Mouse (Mus musculus) kidney, embryonic 15.5 days (tissue): Measurements from ENCODE around the gene Krt24. TPM values are rescaled to one million over a fixed set of nuclear protein-coding genes. Genes with fewer than 3 reads are reported as not detected.

Experiments
- ATAC-seq: fragments of 200-750 bp; cut with Nextera tagmentation; replicated peaks from 2 replicates; pipeline ENCODE4 v1.8.0; 2017; ENCODE audit warnings: moderate TSS enrichment; ENCODE audit not compliant: low FRiP score
- H3K27ac ChIP-seq: fragments of 300-500 bp; sonication (generic); 2 replicates; pipeline ENCODE4 v1.5.1; 2015; ENCODE audit warnings: mild to moderate bottlenecking, inconsistent platforms
- H3K27me3 ChIP-seq: fragments of 300-500 bp; sonication (generic); 2 replicates; pipeline ENCODE4 v1.6.1; 2015; ENCODE audit warnings: inconsistent platforms
- H3K36me3 ChIP-seq: fragments of 300-500 bp; sonication (generic); 2 replicates; pipeline ENCODE4 v1.6.1; 2015; ENCODE audit warnings: inconsistent platforms
- H3K4me1 ChIP-seq: fragments of 300-500 bp; sonication (generic); 2 replicates; pipeline ENCODE4 v1.6.1; 2015; ENCODE audit warnings: inconsistent platforms
- H3K4me2 ChIP-seq: fragments of 300-500 bp; sonication (generic); 2 replicates; pipeline ENCODE4 v1.6.1; 2015; ENCODE audit warnings: moderate library complexity, mild to moderate bottlenecking, inconsistent platforms
- H3K4me3 ChIP-seq: fragments of 300-500 bp; sonication (generic); replicated peaks from 2 replicates; pipeline ENCODE4 v1.5.1; 2015; ENCODE audit warnings: mild to moderate bottlenecking, inconsistent platforms
- H3K9ac ChIP-seq: fragments of 300-500 bp; sonication (generic); 2 replicates; pipeline ENCODE4 v1.6.1; 2015; ENCODE audit warnings: mild to moderate bottlenecking, inconsistent platforms
- H3K9me3 ChIP-seq: fragments of 300-500 bp; sonication (generic); replicated peaks from 2 replicates; pipeline ENCODE4 v1.6.1; 2016; ENCODE audit warnings: inconsistent platforms
- WGBS: fragments of 180-500 bp; shearing (Covaris S2); methylation state at CpG from one replicate; pipeline ENCODE4 v1.1.7; 2015; ENCODE audit warnings: mixed read lengths; 5-methylcytosine and 5-hydroxymethylcytosine counted together
- polyA plus RNA-seq: library from polyadenylated mRNA; unstranded; fragments of >200 nt; fragmentation: Nextera tagmentation; extraction: Ambion mirVana; gene quantifications from 2 replicates; pipeline ENCODE4 v1.2.1, GENCODE M21; 2015

Gene Krt24
- polyA plus RNA-seq, 1 experiment from 2014 or later: not detected

DNA sequence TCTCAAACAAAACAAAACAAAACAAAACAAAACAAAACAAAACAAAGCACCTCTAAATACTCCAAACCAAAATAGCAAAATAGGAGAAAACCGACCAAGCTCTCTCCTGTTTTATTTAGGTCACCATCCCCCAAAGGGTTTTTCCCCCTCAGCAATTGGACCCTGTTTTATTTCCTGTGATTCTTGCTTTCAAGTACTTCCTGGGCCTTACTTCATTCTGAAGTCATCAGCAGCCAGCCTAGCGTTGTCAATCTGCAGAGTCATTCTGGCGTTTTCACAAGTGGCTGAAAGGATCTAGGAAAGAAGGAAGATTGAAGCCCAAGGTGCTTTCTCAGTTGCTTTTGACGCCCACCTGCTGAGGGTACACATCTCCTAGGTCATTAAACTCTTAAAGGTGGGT, 1.7 kb downstream of the Krt24 start:
- Histone ChIP-seq H3K9ac (no peak overlapping the region), H3K27ac (no peak overlapping the region), H3K27me3 (no peaks in the 10 kb centered on the region), H3K36me3 (no peaks in the 10 kb centered on the region), H3K4me2 (no peak overlapping the region), H3K4me3 (no peak overlapping the region), H3K9me3 (no peaks in the 10 kb centered on the region), H3K4me1 (no peaks in the 10 kb centered on the region)
- no peak for ATAC-seq
- 37% methylated on average over 4 of the region's 4 CpGs for WGBS

DNA sequence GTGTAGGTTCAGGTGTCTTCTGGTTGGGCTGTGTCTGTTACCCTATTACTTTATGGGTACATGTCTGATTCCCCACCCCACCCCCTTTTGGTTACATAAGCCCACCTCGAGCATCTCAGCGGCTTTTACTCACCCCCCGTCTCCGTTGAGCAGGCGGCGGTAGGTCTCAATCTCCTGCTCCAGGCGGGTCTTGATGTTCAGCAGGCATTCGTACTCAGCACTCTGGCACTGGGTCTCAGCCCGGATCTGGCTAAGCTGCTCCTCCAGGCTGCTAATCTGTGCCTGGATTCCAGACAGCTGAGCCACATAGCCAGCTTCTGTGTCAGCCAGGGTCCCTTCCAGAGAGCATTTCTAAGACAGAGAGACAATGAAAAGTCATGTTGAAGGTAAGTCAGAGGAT, 3.9 kb downstream of the Krt24 start:
- H3K36me3 ChIP-seq: no peaks in the 10 kb centered on the region
- ATAC-seq: no peak
- no peak overlapping the region for H3K4me3 ChIP-seq
- no peak overlapping the region for H3K4me2 ChIP-seq
- WGBS: 78% methylated on average over 9 of the region's 9 CpGs
- H3K27me3 ChIP-seq: no peaks in the 10 kb centered on the region
- H3K27ac ChIP-seq: no peak overlapping the region
- no peak overlapping the region for H3K9ac ChIP-seq
- H3K4me1 ChIP-seq: no peaks in the 10 kb centered on the region
- no peaks in the 10 kb centered on the region for H3K9me3 ChIP-seq

DNA sequence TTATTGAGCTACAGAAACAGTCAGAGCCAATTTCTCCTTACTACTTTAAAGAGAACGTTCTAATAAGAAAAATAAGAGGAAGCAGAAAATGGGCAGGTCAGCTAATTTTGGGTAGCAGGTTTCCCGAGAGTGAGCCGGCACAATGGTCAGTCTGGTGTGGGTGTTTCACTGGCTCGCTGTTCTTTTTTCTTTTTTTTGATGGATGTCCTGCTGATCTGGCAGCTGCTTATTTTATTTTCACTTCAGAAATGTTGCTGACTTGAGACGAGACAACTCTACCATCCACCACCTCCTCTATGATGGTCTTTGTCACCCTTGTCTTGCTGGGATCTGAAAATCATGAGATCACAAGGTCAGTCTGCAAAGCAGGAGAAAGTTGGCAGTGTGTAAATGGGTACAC, 5.1 kb downstream of the Krt24 start:
- 72% methylated on average over 5 of the region's 5 CpGs for WGBS
- H3K36me3 ChIP-seq: no peaks in the 10 kb centered on the region
- no peaks in the 10 kb centered on the region for H3K27me3 ChIP-seq
- no peak overlapping the region for H3K27ac ChIP-seq
- H3K9ac ChIP-seq: no peak overlapping the region
- H3K9me3 ChIP-seq: no peaks in the 10 kb centered on the region
- no peaks in the 10 kb centered on the region for H3K4me1 ChIP-seq
- no peak overlapping the region for H3K4me2 ChIP-seq
- ATAC-seq: no peak
- no peak overlapping the region for H3K4me3 ChIP-seq

DNA sequence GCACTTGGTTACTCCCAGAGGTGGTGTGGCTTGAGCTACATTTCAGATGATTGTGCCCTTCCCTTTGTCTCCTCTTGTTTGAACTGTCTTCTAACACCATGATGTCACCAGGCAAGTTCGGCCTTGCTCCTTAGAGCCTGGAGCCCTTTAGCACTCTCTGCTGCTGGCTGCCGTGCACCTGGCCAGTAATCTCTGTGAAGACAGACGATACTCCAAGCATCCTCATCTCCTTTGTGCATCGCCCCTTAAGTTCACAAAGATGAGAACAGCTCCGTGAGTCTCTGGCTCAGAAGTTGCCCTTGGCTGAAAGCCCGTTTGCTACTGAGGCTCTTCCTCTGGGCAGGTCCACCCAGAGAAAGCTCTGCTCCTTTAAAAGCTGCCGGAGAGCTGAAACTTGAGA, 8.3 kb downstream of the Krt24 start:
- no peak for ATAC-seq

DNA sequence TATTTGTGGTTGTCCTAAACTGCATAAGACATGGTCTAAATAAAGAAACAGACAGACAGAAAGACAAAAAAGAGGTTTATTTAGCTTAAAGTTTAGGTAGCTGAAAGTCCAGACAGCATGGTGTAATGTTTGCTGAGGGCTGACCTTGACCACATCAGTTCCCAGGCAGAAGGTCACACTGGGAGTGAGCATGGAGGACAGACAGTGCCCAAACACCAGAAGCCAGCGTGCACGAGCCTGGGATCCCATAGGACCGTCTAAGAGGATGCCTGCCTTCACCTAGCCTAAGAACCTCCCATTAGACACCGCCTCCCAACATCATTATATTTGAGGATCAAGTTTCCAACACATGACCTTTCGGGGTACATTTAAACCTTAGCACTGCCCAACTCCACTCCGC, 9.4 kb downstream of the Krt24 start:
- ATAC-seq: no peak
- Histone ChIP-seq H3K4me2 (no peak overlapping the region), H3K4me3 (no peak overlapping the region), H3K9ac (no peak overlapping the region), H3K9me3 (no peaks in the 10 kb centered on the region), H3K27ac (no peak overlapping the region), H3K36me3 (no peaks in the 10 kb centered on the region), H3K4me1 (no peaks in the 10 kb centered on the region), H3K27me3 (no peaks in the 10 kb centered on the region)
- 63% methylated on average over 6 of the region's 6 CpGs for WGBS

More for the DNA sequence above, 8.3 kb downstream of the Krt24 start:
- Histone ChIP-seq H3K36me3 (no peaks in the 10 kb centered on the region), H3K27me3 (no peaks in the 10 kb centered on the region), H3K4me2 (no peak overlapping the region), H3K9ac (no peak overlapping the region), H3K4me1 (no peaks in the 10 kb centered on the region), H3K4me3 (no peak overlapping the region), H3K27ac (no peak overlapping the region), H3K9me3 (no peaks in the 10 kb centered on the region)
- 39% methylated on average over 7 of the region's 7 CpGs for whole genome bisulfite sequencing

DNA sequence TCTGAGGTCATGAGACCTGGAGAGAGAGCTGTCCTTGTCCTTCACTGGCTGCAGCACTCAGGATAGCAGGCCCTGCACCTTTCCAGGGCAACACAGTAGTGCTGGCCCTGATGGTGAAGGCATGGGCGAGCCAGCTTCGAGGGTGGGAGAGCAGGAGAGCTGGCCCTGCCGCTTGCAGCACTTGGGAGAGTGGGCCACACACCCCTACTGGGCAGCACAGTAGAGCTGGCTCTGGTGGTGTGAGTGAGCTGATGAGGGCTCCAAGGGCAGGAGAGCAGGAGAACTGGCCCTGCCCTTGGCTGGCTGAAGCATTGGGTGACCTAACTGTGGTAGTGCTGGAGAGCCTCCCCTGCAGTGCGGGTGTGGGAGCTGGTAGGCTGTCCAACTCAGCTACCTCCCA, 12.3 kb downstream of the Krt24 start:
- Histone ChIP-seq H3K4me1 (no peaks in the 10 kb centered on the region), H3K36me3 (no peaks in the 10 kb centered on the region), H3K9me3 (no peaks in the 10 kb centered on the region), H3K27ac (no peak overlapping the region), H3K4me3 (no peak overlapping the region), H3K27me3 (no peaks in the 10 kb centered on the region), H3K9ac (no peak overlapping the region), H3K4me2 (no peak overlapping the region)
- ATAC-seq: no peak
- WGBS: 80% methylated on average over 4 of the region's 4 CpGs

DNA sequence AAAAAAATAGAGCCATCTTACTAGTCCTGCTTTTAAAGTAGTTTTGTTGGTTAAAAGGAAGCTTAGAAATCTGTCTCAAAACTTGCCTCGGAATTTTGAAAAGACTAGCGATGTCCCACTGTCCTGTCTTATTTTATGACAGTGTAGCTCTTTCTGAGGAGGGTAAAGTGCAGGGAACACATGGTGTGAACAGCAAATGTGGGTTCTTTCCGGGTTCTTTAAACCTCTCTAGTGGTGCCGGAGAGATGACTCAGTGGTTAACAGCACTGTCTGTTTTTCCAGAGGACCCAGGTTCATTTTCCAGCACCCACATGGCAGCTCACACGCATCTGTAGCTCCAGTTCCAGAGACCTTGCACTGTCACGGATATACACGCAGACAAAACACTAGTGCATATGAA, 15.9 kb downstream of the Krt24 start:
- Histone ChIP-seq H3K4me1 (no peaks in the 10 kb centered on the region), H3K36me3 (no peaks in the 10 kb centered on the region), H3K9me3 (no peaks in the 10 kb centered on the region), H3K9ac (no peak overlapping the region), H3K27ac (no peak overlapping the region), H3K4me3 (no peak overlapping the region), H3K4me2 (no peak overlapping the region), H3K27me3 (no peaks in the 10 kb centered on the region)
- WGBS: 67% methylated on average over 7 of the region's 7 CpGs
- ATAC-seq: no peak

DNA sequence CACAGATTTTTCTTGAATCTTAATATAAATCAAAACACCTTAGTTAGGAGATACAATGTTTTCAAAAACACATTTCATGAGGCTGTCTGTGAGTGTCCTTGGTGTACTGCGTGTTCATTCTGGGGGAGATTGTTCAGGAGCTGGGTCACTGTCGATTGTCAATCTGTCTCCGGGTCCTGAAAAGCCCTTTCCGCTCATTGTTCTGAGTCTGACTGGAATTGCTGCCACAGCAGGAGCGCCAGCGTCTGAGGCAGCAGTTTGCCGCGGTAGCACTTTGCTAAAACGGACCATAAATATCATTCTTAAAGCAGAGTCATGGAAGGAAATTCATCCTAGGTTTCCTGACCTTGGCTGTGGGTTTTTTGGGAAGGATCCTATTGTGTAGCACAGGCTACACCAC, 19.3 kb downstream of the Krt24 start:
- Histone ChIP-seq H3K4me2 (no peak overlapping the region), H3K9me3 (no peaks in the 10 kb centered on the region), H3K9ac (no peak overlapping the region), H3K36me3 (no peaks in the 10 kb centered on the region), H3K4me1 (no peaks in the 10 kb centered on the region), H3K4me3 (no peak overlapping the region), H3K27me3 (no peaks in the 10 kb centered on the region), H3K27ac (peak overlapping the region; percentile 34)
- WGBS: 59% methylated on average over 9 of the region's 9 CpGs
- no peak for ATAC-seq

DNA sequence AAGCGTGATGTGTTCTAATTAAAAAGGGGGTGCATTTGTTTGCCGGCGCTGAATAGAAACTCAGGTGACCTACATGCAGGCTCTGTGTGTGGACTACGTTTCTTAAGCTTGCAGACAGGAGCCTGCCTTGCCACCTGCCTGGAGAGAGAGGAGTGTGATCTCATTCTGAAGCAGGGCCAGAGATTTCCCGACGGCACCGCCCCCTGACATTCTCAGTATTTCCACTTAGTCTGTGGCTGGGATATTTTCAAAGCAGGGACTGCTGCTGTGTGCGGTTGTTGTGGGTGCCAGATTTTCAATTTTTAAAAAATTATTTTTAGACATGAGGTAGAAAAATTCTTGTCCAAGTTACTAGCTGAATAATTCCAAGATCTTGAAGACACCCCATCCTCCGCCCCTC, 19.8 kb downstream of the Krt24 start:
- Histone ChIP-seq H3K4me2 (no peak overlapping the region), H3K36me3 (no peaks in the 10 kb centered on the region), H3K9ac (no peak overlapping the region), H3K27ac (peak overlapping the region; percentile 34), H3K4me1 (no peaks in the 10 kb centered on the region), H3K27me3 (no peaks in the 10 kb centered on the region), H3K9me3 (no peaks in the 10 kb centered on the region), H3K4me3 (no peak overlapping the region)
- no peak for ATAC-seq
- WGBS: 75% methylated on average over 9 of the region's 9 CpGs

DNA sequence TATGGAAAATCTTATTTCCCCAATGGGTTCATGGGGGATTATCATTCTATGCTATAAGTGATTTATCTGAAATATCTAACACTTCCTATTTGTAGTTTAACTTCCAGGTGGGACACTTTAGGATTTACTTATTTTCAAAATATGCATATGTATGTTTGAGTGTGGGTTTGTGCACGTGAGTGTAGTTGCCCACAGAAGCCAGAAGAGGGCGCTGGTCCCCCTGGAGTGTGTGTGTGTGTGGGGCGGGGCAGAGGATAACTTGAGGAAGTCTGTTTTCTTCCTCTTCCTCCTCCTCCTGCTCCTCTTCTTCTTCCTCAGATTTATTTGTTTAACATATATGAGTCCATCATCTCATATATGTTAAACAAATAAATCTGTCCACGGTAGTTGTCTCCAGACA, 28.8 kb downstream of the Krt24 start:
- no peak for ATAC-seq
- Histone ChIP-seq H3K4me3 (no peak overlapping the region), H3K9ac (no peak overlapping the region), H3K27ac (no peak overlapping the region), H3K36me3 (no peaks in the 10 kb centered on the region), H3K4me1 (no peaks in the 10 kb centered on the region), H3K9me3 (no peaks in the 10 kb centered on the region), H3K4me2 (no peak overlapping the region), H3K27me3 (no peaks in the 10 kb centered on the region)
- 72% methylated on average over 4 of the region's 4 CpGs for WGBS

DNA sequence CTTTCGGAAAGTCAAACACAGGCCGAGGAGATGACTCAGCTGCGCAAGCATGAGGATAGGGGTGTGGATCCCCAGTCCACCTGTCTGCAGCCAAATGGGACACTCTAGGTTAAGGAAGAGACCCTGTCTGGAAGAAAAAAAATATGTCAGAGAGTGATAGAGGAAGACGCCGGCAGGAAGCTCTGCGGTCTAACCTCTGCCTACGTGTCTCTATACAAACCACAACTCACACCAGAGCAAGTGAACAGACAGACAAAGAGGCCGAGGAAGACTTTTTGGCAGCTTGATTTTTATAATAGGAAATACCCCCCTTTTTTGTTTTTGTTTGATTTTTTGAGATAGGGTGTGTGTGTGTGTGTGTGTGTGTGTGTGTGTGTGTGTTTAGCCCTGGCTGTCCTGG, 29.7 kb downstream of the Krt24 start:
- Histone ChIP-seq H3K9ac (no peak overlapping the region), H3K9me3 (no peaks in the 10 kb centered on the region), H3K4me2 (no peak overlapping the region), H3K27me3 (no peaks in the 10 kb centered on the region), H3K4me3 (no peak overlapping the region), H3K27ac (no peak overlapping the region), H3K4me1 (no peaks in the 10 kb centered on the region), H3K36me3 (no peaks in the 10 kb centered on the region)
- no peak for ATAC-seq
- 95% methylated on average over 8 of the region's 8 CpGs for WGBS

DNA sequence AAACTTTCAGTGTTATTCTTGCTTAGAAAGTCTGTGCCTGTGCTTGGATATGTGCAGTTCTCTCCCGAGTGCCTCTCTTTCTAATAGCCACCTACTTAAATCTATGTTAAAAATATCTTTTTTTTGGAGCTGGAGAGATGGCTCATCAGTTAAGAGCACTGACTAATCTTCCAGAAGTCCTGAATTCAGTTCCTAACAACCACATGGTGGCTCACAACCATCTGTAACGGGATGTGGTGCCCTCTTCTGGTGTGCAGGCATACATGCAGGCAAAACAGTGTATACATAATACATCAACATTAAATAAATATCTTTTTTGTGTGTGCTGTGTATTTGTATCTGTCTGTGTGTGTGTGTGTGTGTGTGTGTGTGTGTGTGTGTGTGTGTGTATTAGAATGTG, 31.2 kb downstream of the Krt24 start:
- Histone ChIP-seq H3K36me3 (no peaks in the 10 kb centered on the region), H3K4me3 (no peak overlapping the region), H3K27me3 (no peaks in the 10 kb centered on the region), H3K4me2 (no peak overlapping the region), H3K4me1 (no peaks in the 10 kb centered on the region), H3K9ac (no peak overlapping the region), H3K27ac (no peak overlapping the region), H3K9me3 (no peaks in the 10 kb centered on the region)
- no peak for ATAC-seq
- WGBS: 59% methylated on average over 2 of the region's 2 CpGs

DNA sequence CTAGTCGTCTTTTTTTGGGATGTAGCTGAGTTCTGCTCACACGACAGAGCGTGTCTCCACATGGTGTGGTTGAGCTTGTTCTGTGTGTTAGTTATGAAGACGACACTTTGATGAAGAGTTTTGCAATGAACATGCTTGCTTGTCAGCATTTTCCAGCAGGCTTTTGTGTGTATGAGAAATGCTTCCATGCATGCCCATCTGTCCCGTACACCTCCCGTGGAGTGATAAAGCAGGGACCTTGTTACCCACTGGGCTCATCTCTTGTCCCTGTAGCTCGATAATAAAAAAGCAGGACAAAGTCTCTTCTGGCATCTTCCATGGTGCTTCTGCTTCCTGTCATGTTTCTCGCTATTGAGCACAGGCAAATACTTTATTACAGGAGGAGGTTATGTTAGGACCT, 32.4 kb downstream of the Krt24 start:
- 77% methylated on average over 8 of the region's 8 CpGs for WGBS
- no peak for ATAC-seq
- H3K4me2 ChIP-seq: no peak overlapping the region
- H3K9ac ChIP-seq: no peak overlapping the region
- H3K36me3 ChIP-seq: no peaks in the 10 kb centered on the region
- H3K27ac ChIP-seq: no peak overlapping the region
- no peaks in the 10 kb centered on the region for H3K9me3 ChIP-seq
- H3K4me1 ChIP-seq: no peaks in the 10 kb centered on the region
- no peak overlapping the region for H3K4me3 ChIP-seq
- H3K27me3 ChIP-seq: no peaks in the 10 kb centered on the region
